Mouse (Mus musculus) olfactory bulb, adult 2 months (tissue): Measurements from ENCODE around the gene Skp2. TPM values are rescaled to one million over a fixed set of nuclear protein-coding genes. Genes with fewer than 3 reads are reported as not detected.

Source experiments
- H3K27ac ChIP-seq: fragments of 200-500 bp; 2 replicates; pipeline ENCODE4 v1.5.1; 2012; ENCODE audit warnings: low read depth, low read length; ENCODE audit not compliant: insufficient read depth
- H3K4me1 ChIP-seq: fragments of 200-500 bp; 2 replicates; pipeline ENCODE4 v1.6.1; 2012; ENCODE audit warnings: low read length; ENCODE audit not compliant: control insufficient read depth, insufficient read depth
- H3K4me3 ChIP-seq: fragments of 200-500 bp; 2 replicates; pipeline ENCODE4 v1.5.1; 2012; ENCODE audit warnings: mild to moderate bottlenecking, low read depth, low read length, moderate library complexity; ENCODE audit not compliant: insufficient read depth
- CTCF ChIP-seq: fragments of 200-500 bp; IDR thresholded peaks from 2 replicates; pipeline ENCODE4 v1.5.1; 2012; ENCODE audit warnings: low read depth, mild to moderate bottlenecking, low read length, moderate library complexity; ENCODE audit not compliant: insufficient read depth
- POLR2A ChIP-seq: fragments of 200-500 bp; IDR thresholded peaks from 2 replicates; pipeline ENCODE4 v1.6.1; 2012; ENCODE audit warnings: mild to moderate bottlenecking, low read depth, low read length, moderate library complexity; ENCODE audit not compliant: insufficient read depth
- WGBS: fragments of 180-500 bp; shearing (Covaris S2); methylation state at CpG from one replicate; pipeline ENCODE4 v1.1.7; 2018; 5-methylcytosine and 5-hydroxymethylcytosine counted together
- polyA plus RNA-seq: library from polyadenylated mRNA; stranded (reverse); fragments of >200 nt; gene quantifications from 2 replicates; pipeline ENCODE4 v1.2.4, GENCODE M21; 2012; ENCODE audit warnings: low replicate concordance; ENCODE audit not compliant: missing spikeins, insufficient read depth, insufficient read length

The Skp2 gene
- polyA plus RNA-seq, 1 experiment: not detected

GRCm38 (mm10) chr15:9139447-9139846 is 15.8 kb downstream of the Skp2 start:
- TF ChIP-seq CTCF (no peak), POLR2A (no peak)
- peak overlapping the region; percentile 15 for H3K4me3 ChIP-seq
- H3K4me1 ChIP-seq: peaks cover 3% of the 10 kb centered on the region
- no peak overlapping the region for H3K27ac ChIP-seq
- WGBS: 24% methylated on average over 10 of the region's 10 CpGs

- no peak for TF ChIP-seq CTCF
- no peak for TF ChIP-seq POLR2A
- no peak overlapping the region for H3K4me3 ChIP-seq
- H3K27ac ChIP-seq: no peak overlapping the region
- 67% methylated on average over 6 of the region's 6 CpGs for WGBS
- peaks cover 9% of the 10 kb centered on the region for H3K4me1 ChIP-seq
Measured at GRCm38 (mm10) chr15:9134891-9135507, 20.2 kb downstream of the Skp2 start.

- Histone ChIP-seq H3K27ac (no peak overlapping the region), H3K4me3 (no peak overlapping the region), H3K4me1 (peaks cover 6% of the 10 kb centered on the region)
- TF ChIP-seq CTCF (no peak), POLR2A (no peak)
- 64% methylated on average over 13 of the region's 13 CpGs for WGBS
Measured at GRCm38 (mm10) chr15:9132693-9133443, 22.4 kb downstream of the Skp2 start.

- WGBS: 88% methylated on average over 4 of the region's 4 CpGs
- Histone ChIP-seq H3K4me1 (peaks cover 6% of the 10 kb centered on the region), H3K4me3 (no peak overlapping the region), H3K27ac (no peak overlapping the region)
- no peak for TF ChIP-seq POLR2A
- no peak for TF ChIP-seq CTCF
Measured at GRCm38 (mm10) chr15:9131499-9131888, 23.7 kb downstream of the Skp2 start.

GRCm38 (mm10) chr15:9130772-9131498 is 24.3 kb downstream of the Skp2 start:
- H3K4me3 ChIP-seq: no peak overlapping the region
- TF ChIP-seq CTCF: no peak
- TF ChIP-seq POLR2A: no peak
- 63% methylated on average over 9 of the region's 9 CpGs for WGBS
- H3K4me1 ChIP-seq: peaks cover 6% of the 10 kb centered on the region
- H3K27ac ChIP-seq: no peak overlapping the region

GRCm38 (mm10) chr15:9127051-9127791 is 28.0 kb downstream of the Skp2 start:
- Histone ChIP-seq H3K4me1 (peaks cover 3% of the 10 kb centered on the region; the same call in 1 of the 2 replicates), H3K4me3 (no peak overlapping the region), H3K27ac (no peak overlapping the region)
- WGBS: 92% methylated on average over 7 of the region's 7 CpGs
- TF ChIP-seq CTCF (no peak), POLR2A (no peak)

GRCm38 (mm10) chr15:9124856-9125255 is 30.4 kb downstream of the Skp2 start:
- 90% methylated on average over 21 of the region's 21 CpGs for WGBS
- Histone ChIP-seq H3K4me1 (no peaks in the 10 kb centered on the region), H3K4me3 (no peak overlapping the region), H3K27ac (no peak overlapping the region)
- no peak for TF ChIP-seq CTCF
- TF ChIP-seq POLR2A: no peak

GRCm38 (mm10) chr15:9122989-9123388 is 32.2 kb downstream of the Skp2 start:
- 90% methylated on average over 4 of the region's 4 CpGs for WGBS
- H3K4me1 ChIP-seq: no peaks in the 10 kb centered on the region
- TF ChIP-seq CTCF (no peak), POLR2A (no peak)
- no peak overlapping the region for H3K27ac ChIP-seq
- H3K4me3 ChIP-seq: no peak overlapping the region
